Mouse (Mus musculus) limb, embryonic 12.5 days (tissue): Measurements from ENCODE around the gene Mdfic. TPM values are rescaled to one million over a fixed set of nuclear protein-coding genes. Genes with fewer than 3 reads are reported as not detected.
"Not testable (repeated sequence)": the region's sequence is repeated elsewhere in the genome, so short reads cannot be mapped to it uniquely, and the experiment has no call there.

Source experiments
- ATAC-seq: fragments of 200-750 bp; cut with Nextera tagmentation; 2 replicates; pipeline ENCODE4 v1.8.0; 2017; ENCODE audit warnings: low read depth, moderate TSS enrichment; ENCODE audit not compliant: insufficient number of reproducible peaks, insufficient read depth, low FRiP score, low TSS enrichment
- H3K27ac ChIP-seq: fragments of 300-500 bp; sonication (generic); 2 replicates; pipeline ENCODE4 v1.5.1; 2016; ENCODE audit warnings: mild to moderate bottlenecking, moderate library complexity
- H3K27me3 ChIP-seq: fragments of 300-500 bp; sonication (generic); 2 replicates; pipeline ENCODE4 v1.6.1; 2016; ENCODE audit warnings: mild to moderate bottlenecking, moderate library complexity
- H3K36me3 ChIP-seq: fragments of 300-500 bp; sonication (generic); 2 replicates; pipeline ENCODE4 v1.6.1; 2016; ENCODE audit warnings: mild to moderate bottlenecking, moderate library complexity
- H3K4me1 ChIP-seq: fragments of 300-500 bp; sonication (generic); replicated peaks from 2 replicates; pipeline ENCODE4 v1.6.1; 2016
- H3K4me2 ChIP-seq: fragments of 300-500 bp; sonication (generic); 2 replicates; pipeline ENCODE4 v1.6.1; 2016; ENCODE audit warnings: mild to moderate bottlenecking, moderate library complexity
- H3K4me3 ChIP-seq: fragments of 300-500 bp; sonication (generic); replicated peaks from 2 replicates; pipeline ENCODE4 v1.5.1; 2016; ENCODE audit warnings: mild to moderate bottlenecking
- H3K9ac ChIP-seq: fragments of 300-500 bp; sonication (generic); replicated peaks from 2 replicates; pipeline ENCODE4 v1.6.1; 2016; ENCODE audit warnings: mild to moderate bottlenecking, moderate library complexity
- H3K9me3 ChIP-seq: fragments of 300-500 bp; sonication (generic); 2 replicates; pipeline ENCODE4 v1.6.1; 2016; ENCODE audit warnings: mild to moderate bottlenecking, moderate library complexity
- WGBS: fragments of 180-500 bp; shearing (Covaris S2); methylation state at CpG from one replicate; pipeline ENCODE4 v1.1.7; 2016; 5-methylcytosine and 5-hydroxymethylcytosine counted together
- polyA plus RNA-seq: library from polyadenylated mRNA; unstranded; fragments of >200 nt; fragmentation: Nextera tagmentation; extraction: Ambion mirVana; gene quantifications from 2 replicates; pipeline ENCODE4 v1.2.1, GENCODE M21; 2016

The Mdfic gene
- 7.4 and 8.8 TPM in 2 replicates for polyA plus RNA-seq

DNA sequence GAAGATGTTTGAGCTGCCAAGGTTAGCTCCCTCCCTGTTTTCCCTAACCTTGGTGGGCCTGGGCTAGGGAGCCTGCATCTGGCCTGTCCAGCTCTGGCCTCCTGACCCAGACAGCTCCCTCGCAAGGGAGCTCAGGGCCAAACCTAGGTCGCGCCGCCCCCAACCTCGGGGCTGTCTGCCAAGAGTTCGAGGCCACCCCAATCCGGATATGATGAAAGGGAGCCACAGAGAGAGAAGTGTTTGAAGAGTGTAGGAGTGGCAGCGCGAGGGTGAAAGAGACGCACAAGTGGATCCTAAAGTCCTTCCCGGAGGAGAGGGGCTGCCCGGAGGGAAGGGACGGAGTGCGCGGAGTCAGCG, at the start of gene Mdfic:
Mdfic (plus strand) TSS at position 201 of the 357 bp plus-strand sequence.
- H3K9me3 ChIP-seq = no peaks in the 10 kb centered on the region
- peak; percentile 39; the same call in 1 of the 2 replicates for ATAC-seq
- H3K27ac ChIP-seq = peak within 1 kb of the TSS; percentile 89
- H3K4me1 ChIP-seq = peaks cover 27% of the 10 kb centered on the region
- H3K4me3 ChIP-seq = peak within 1 kb of the TSS; percentile 58
- peak within 1 kb of the TSS; percentile 83 for H3K4me2 ChIP-seq
- H3K36me3 ChIP-seq = no peaks in the 10 kb centered on the region
- H3K27me3 ChIP-seq = no peaks in the 10 kb centered on the region
- WGBS = 1% methylated on average over 16 of the region's 16 CpGs
- peak within 1 kb of the TSS; percentile 75 for H3K9ac ChIP-seq

DNA sequence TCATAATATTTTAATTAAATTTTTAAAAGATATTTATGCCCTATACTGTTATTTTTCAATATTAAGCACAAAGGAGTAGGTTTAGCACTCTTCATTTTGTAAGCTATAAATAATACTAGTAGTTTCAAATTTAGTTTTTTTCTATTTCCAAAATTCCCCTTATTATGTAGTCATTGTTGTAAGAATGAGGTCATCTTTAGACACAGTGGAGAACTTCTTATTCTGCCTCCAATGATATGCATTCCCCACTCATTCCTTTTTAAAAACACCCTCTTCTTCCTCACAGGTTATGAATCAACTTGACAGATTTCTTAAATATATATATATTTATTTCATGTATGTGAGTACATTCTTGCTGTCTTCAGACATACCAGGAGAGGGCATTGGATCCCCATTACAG, 49.1 kb upstream of the Mdfic start:
- no peaks in the 10 kb centered on the region for H3K9me3 ChIP-seq
- ATAC-seq = no peak
- H3K27ac ChIP-seq = no peak overlapping the region
- no peak overlapping the region for H3K9ac ChIP-seq
- no peak overlapping the region for H3K4me3 ChIP-seq
- H3K27me3 ChIP-seq = no peaks in the 10 kb centered on the region
- no peak overlapping the region for H3K4me2 ChIP-seq
- no peaks in the 10 kb centered on the region for H3K4me1 ChIP-seq
- no peaks in the 10 kb centered on the region for H3K36me3 ChIP-seq

DNA sequence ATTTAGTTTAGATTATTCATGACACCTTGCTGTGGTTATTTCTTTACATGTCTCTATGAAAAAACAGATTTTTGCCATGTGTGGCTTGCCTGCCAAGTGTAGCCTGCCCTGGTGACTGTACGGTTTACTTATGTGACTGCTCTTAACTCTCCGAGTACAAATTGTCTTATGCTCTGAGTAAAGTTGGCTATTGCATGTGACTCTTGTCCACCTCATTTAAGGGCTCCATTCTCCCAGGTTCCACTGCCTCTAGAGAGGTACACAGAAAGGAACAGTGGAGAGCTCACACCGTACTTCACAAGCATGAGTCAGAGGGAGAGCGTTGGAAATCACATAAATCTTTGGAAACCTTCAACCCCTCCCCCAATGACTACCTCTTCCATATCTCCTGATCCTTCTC, 10.4 kb upstream of the Mdfic start:
- WGBS = 92% methylated on average over 4 of the region's 4 CpGs
- Histone ChIP-seq H3K27ac (no peak overlapping the region), H3K27me3 (no peaks in the 10 kb centered on the region), H3K9ac (no peak overlapping the region), H3K4me1 (no peaks in the 10 kb centered on the region), H3K4me3 (no peak overlapping the region), H3K4me2 (no peak overlapping the region), H3K36me3 (no peaks in the 10 kb centered on the region), H3K9me3 (no peaks in the 10 kb centered on the region)
- no peak for ATAC-seq

DNA sequence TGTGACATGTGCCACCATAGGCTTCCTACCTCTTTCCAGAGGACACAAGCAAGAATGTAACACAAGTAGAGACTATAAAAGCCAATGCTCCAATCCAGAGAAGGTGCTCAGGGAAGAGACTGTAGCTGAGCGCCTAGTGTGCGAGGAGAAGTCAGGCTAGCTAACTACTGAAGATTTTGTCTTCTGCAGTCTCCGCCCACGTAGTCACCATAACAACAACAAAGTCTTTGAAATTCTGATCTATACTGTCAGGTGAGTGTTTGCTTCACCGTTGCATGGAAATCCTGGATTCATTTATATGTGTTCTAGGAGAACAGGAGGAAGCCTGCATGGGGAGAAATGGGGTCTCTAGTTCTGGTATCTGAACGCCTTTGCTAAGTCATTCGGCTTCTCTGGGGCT, 9.8 kb upstream of the Mdfic start:
- Histone ChIP-seq H3K9me3 (no peaks in the 10 kb centered on the region), H3K4me2 (no peak overlapping the region), H3K27ac (no peak overlapping the region), H3K4me1 (no peaks in the 10 kb centered on the region), H3K4me3 (no peak overlapping the region), H3K27me3 (no peaks in the 10 kb centered on the region), H3K9ac (no peak overlapping the region), H3K36me3 (no peaks in the 10 kb centered on the region)
- no peak for ATAC-seq
- WGBS = 84% methylated on average over 7 of the region's 7 CpGs

DNA sequence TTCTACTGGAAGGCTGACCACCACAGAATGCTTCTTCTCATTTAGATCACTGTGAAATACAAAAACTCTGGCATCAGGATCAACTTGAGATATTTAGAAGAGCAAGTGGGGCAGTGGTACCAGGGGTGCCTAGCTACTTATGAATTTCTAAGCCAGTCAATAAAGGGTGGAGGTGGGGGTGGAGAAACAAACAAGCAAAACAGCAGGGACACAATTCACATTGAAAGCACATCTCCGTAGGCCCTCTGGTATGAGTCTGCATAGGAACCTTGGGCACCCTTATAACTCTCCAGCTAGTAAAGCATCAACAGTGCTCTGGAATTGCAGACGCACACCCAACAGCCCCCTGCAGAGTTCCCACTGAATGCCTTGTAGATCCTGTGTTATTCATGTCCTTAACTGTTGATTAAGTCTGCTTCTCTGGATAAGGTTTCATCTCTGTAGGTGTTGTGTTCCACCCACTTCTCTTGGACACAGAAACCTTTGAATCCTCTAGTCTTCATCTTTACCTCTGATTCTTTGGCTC, 7.5 kb upstream of the Mdfic start:
- no peak overlapping the region for H3K27ac ChIP-seq
- H3K9ac ChIP-seq = no peak overlapping the region
- H3K27me3 ChIP-seq = no peaks in the 10 kb centered on the region
- 48% methylated on average over 2 of the region's 2 CpGs for WGBS
- no peak overlapping the region for H3K4me2 ChIP-seq
- no peaks in the 10 kb centered on the region for H3K9me3 ChIP-seq
- no peaks in the 10 kb centered on the region for H3K36me3 ChIP-seq
- no peak for ATAC-seq
- no peaks in the 10 kb centered on the region for H3K4me1 ChIP-seq
- H3K4me3 ChIP-seq = no peak overlapping the region

DNA sequence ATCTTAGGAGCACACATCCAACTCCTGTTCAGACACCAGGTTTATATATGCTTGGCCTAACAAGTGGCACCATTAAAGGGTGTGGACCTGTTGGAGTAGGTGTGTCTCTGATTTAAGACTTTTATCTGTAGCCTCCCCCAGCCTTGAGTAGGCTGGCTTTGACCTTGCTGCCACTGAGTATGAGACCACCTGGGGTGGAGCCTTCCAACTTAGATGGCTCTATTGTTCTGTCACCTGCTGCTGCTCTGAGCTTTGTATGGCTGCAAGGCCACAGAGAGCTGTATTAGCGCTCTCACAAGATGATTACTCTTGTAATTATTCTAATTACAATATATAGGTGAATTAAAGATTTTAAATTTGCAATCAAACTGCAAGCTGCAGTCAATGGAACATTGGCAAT, 6.4 kb upstream of the Mdfic start:
- H3K27me3 ChIP-seq, H3K36me3 ChIP-seq, H3K4me3 ChIP-seq, H3K9me3 ChIP-seq, H3K4me1 ChIP-seq, ATAC-seq, H3K9ac ChIP-seq, H3K4me2 ChIP-seq, H3K27ac ChIP-seq: not testable (repeated sequence)
- WGBS = 82% methylated on average over 1 of the region's 1 CpGs

DNA sequence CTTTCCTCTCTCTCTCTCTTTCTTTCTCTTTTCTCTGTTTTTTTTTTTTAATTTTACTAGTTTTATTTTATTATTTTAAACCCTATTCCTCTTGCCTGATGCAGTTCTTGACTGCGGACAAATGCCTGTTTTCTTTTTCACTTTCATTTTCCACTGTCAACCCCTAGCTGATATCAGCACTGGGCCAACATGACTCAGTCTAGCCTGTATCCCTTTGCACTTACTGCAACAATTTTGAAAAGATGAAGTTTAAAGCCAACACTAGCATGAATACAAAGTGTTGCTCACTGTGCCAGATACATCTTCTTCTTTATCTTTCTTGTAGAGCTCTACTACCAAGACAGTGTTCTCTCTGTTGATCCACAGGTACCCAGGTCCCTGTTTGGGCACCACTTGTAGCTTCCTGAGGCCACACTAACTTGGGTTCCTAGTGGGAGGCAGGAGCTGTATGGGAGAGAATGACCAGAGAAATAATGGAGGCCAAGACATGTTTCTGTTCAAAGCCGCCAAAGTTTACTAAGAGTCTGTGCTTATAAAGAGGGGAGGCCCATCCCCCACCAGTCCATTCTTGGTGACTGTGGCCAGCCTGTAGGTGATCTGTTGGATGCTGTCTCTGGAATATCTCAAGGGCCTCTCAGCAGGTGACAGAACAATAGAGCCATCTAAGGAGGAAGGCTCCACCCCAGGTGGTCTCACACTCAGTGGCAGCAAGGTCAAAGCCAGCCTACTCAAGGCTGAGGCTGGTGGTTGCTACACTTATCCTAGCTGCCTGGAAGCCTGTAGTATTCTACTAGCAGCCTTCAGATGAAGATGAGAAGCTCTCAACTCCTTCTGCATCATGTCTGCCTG, 5.2 kb upstream of the Mdfic start:
- Histone ChIP-seq H3K9ac (no peak overlapping the region), H3K4me1 (peaks cover 4% of the 10 kb centered on the region), H3K4me3 (no peak overlapping the region), H3K27ac (no peak overlapping the region), H3K36me3 (no peaks in the 10 kb centered on the region), H3K27me3 (no peaks in the 10 kb centered on the region), H3K4me2 (no peak overlapping the region), H3K9me3 (no peaks in the 10 kb centered on the region)
- 85% methylated on average over 2 of the region's 2 CpGs for whole genome bisulfite sequencing
- ATAC-seq = no peak

DNA sequence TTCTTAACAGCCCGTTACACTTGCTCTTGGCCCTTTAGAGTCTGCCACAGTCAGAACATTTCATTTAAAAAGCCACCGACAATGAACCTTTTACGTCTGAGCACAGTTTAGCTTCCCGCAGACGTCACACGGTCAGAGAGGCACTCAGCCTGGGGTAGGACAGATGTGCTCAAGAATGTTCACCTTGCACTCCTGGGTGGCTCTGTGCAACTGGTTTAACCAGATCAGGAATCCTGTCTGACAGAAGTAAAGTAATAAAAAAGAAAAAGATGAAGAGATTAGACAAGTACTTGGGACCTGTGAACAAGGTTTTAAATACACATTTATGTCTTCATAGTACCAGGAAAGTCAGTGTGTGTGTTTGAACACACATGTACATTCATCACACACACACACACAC, 542 bp upstream of the Mdfic start:
- H3K4me3 ChIP-seq = no peak overlapping the region
- no peaks in the 10 kb centered on the region for H3K27me3 ChIP-seq
- no peak overlapping the region for H3K9ac ChIP-seq
- H3K27ac ChIP-seq = no peak overlapping the region
- peak overlapping the region; percentile 83 for H3K4me2 ChIP-seq
- peaks cover 27% of the 10 kb centered on the region for H3K4me1 ChIP-seq
- WGBS = 30% methylated on average over 6 of the region's 6 CpGs
- no peaks in the 10 kb centered on the region for H3K36me3 ChIP-seq
- H3K9me3 ChIP-seq = no peaks in the 10 kb centered on the region
- ATAC-seq = 0 out of 2 replicates have a peak, but pooled peaks have one; percentile 30

DNA sequence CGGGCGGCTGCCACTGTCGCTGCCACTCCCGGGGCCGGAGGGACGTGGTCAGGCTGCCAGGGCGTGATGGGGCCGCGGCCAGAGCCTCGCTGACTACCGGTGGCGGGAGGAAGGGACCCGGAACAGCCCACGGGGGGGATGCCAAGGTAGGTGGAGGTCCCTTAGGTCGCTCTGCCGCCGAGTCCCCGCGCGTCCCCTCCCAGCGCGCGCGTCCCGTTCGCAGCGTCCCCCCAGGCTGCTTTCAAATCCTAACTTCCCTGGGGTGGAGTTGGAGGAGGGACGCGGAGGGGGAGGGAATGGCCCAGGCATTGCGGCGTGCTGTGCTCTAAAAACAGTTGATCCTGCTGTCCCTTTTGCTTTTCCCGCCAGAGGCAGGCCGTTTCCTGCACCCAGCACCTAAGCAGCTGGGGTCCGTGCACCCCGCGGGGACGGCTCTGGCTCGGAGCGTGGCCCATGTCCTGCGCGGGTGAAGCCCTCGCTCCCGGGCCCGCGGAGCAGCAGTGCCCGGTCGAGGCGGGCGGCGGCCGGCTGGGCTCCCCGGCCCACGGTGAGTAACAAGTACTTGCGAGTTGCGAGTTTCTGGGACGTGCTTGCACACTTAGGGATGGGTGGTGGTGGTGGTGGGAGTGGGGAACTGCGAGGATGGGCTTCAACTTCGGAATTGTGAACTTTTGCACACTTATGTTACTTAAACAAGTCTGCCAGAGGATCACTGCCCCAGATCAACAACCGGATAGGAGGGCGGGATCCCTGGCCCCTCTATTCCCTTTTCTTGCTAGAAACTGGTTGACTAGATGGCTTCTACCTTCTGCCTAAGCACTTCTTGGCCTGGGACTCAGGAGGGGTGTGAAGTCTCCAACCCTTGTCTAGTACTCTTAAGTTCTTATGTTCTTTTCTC, 606 bp downstream of the Mdfic start:
- peak; percentile 73 for ATAC-seq
- H3K4me3 ChIP-seq = peak overlapping the region; percentile 58
- under 1% methylated on average over 60 of the region's 60 CpGs for WGBS
- H3K4me1 ChIP-seq = peaks cover 27% of the 10 kb centered on the region
- H3K9ac ChIP-seq = peak overlapping the region; percentile 75
- peak overlapping the region; percentile 83 for H3K4me2 ChIP-seq
- H3K36me3 ChIP-seq = no peaks in the 10 kb centered on the region
- peak overlapping the region; percentile 89 for H3K27ac ChIP-seq
- no peaks in the 10 kb centered on the region for H3K27me3 ChIP-seq
- H3K9me3 ChIP-seq = no peaks in the 10 kb centered on the region

DNA sequence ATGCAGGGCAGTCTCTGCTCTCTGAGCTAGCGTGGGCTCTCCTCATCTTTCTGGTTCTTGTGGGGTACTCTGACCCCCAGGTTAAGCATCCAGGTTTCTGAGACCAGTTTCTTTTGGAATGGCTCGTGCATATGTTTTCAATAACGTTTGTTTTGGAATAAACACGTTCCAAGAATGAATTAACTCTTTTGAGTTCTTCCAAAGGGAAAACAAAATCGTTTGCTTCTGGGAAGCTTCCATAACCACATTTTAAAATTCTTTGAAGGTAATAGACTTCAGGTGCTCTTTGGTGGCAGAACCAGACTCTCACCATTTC, 1.2 kb downstream of the Mdfic start:
- H3K4me3 ChIP-seq = peak overlapping the region; percentile 58
- peak overlapping the region; percentile 75 for H3K9ac ChIP-seq
- peaks cover 27% of the 10 kb centered on the region for H3K4me1 ChIP-seq
- no peaks in the 10 kb centered on the region for H3K9me3 ChIP-seq
- ATAC-seq = no peak
- 10% methylated on average over 5 of the region's 5 CpGs for WGBS
- H3K36me3 ChIP-seq = no peaks in the 10 kb centered on the region
- peak overlapping the region; percentile 89 for H3K27ac ChIP-seq
- H3K4me2 ChIP-seq = peak overlapping the region; percentile 83
- no peaks in the 10 kb centered on the region for H3K27me3 ChIP-seq

DNA sequence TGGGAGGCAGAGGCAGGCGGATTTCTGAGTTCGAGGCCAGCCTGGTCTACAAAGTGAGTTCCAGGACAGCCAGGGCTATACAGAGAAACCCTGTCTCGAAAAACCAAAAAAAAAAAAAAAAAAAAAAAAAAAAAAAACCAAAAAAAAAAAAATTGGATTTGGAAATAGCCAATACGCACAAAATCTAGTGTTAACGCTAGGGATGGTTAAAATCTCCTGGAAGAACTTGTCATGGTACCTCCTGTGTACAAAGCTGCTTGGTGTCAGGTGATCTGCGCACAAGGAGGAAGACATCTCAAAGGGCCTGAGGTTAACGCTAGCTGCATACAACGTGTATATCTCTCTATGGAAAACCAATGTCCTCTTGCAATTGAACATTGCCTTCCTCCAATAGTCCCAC, 2.2 kb downstream of the Mdfic start:
- 85% methylated on average over 8 of the region's 8 CpGs for WGBS
- ATAC-seq, H3K27ac ChIP-seq, H3K4me2 ChIP-seq, H3K4me3 ChIP-seq, H3K36me3 ChIP-seq, H3K9me3 ChIP-seq, H3K27me3 ChIP-seq, H3K9ac ChIP-seq: not testable (repeated sequence)
- peaks cover 27% of the 10 kb centered on the region for H3K4me1 ChIP-seq
